Mouse (Mus musculus): ENCODE measurements around the gene Gtf2h1. TPM values are rescaled to one million over a fixed set of nuclear protein-coding genes. Genes with fewer than 3 reads are reported as not detected.
A peak's percentile ranks its signal among the peaks of the same experiment; 100 is the strongest.

Gene Gtf2h1
- polyA plus RNA-seq, 1 experiment from 2014 or later = 29.7 TPM

DNA sequence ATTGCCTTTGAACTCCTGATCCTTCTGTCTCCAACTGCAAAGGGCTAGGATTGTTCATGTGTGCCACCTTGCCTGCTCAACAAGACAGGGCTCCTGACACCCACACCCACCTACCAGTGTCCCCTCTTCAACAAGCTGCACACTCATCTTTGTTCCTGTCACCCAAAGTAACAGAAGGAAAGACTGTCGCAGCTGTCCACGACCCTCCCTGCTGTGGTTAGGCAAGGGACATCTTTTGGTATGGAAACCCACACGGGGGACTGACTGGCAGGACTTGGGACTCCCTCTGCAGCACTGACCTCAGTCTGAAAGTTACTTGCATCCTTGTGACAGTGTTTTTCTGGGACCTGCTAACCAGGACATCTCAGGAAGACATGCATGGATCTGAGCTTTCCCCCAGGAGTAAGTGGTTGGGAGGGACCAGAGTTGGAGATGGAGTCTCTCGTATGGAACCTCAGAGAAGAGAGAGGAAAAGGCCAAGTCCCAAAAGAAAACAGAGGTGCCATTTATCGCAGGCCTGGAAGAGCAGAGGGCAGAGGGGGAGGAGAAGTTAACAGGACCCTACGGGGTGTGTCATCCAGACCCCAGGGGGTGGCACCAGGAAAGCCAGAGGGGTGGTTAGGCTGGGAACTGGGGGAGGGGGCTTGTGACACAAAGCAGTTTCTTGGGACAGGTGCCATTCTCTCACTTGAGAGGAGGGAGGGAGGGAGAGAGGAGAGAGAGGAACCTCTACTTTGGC lies 45.1 kb downstream of the Gtf2h1 start, which contains the start of gene Ldha:
Ldha (plus strand) TSS at position 689 of the 739 bp plus-strand sequence.
- Histone ChIP-seq H3K4me1 (peaks cover 49% of the 10 kb centered on the region), H3K4me2 (no peak within 1 kb of the TSS), H3K9me3 (no peaks in the 10 kb centered on the region), H3K27me3 (replicated peaks) (0 out of 2 replicates have a peak, but pooled peaks cover 6% of the 10 kb centered on the region), H3K9ac (no peak within 1 kb of the TSS), H3K36me3 (no peaks in the 10 kb centered on the region), H3K27ac (replicated peaks) (no peak within 1 kb of the TSS), H3K4me3 (no peak within 1 kb of the TSS)
- no peak for ATAC-seq (ENCODE audit: extremely low read depth, insufficient number of reproducible peaks, low FRiP score, low TSS enrichment)
- WGBS = 34% methylated on average over 6 of the region's 6 CpGs

DNA sequence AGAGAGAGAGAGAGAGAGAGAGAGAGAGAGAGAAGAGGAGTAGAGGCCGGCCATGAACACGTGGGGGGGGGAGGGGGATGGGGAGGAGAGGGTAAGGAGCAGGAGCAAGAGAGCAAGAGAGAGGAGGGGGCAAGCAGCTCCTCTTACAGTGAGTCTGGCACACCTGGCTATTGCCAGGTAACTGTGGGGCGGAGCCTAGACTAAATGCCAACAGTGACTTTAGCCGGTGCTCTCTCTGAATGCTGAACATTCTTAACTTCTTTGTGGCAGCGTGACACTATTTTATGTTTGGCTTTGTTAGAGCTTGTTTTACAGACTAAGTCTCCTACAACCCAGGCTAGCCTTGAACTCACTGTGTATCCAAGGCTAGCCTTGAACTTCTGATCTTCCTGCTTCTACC lies 46.4 kb downstream of the Gtf2h1 start:
- Histone ChIP-seq H3K27me3 (replicated peaks) (0 out of 2 replicates have a peak, but pooled peaks cover 6% of the 10 kb centered on the region), H3K9ac (no peak overlapping the region), H3K4me1 (peaks cover 54% of the 10 kb centered on the region), H3K9me3 (no peaks in the 10 kb centered on the region), H3K36me3 (no peaks in the 10 kb centered on the region; the same call in 1 of the 2 replicates), H3K4me2 (no peak overlapping the region), H3K4me3 (no peak overlapping the region), H3K27ac (replicated peaks) (no peak overlapping the region)
- WGBS = 37% methylated on average over 5 of the region's 5 CpGs
- ATAC-seq (ENCODE audit: extremely low read depth, insufficient number of reproducible peaks, low FRiP score, low TSS enrichment) = no peak

DNA sequence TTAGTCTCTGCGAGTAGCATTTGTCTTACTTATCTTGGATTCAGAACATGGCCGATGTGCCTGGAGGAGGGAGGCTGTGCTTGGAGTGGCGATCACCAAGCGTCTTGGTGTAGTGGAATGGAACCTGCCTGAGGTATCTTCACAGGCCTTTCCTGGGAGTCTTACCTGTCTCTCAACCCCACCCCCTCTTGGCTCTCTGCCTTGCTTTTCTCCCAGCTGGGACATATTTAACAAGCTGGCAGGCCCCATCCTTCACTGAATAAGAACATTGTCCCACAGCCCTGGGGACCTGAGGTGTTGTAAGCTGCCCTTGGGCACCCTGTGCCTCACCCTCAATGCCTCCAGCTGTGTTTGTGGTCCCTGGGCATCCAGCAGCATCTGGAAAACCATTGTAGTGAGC lies 47.7 kb downstream of the Gtf2h1 start:
- H3K27me3 ChIP-seq (replicated peaks) = 0 out of 2 replicates have a peak, but pooled peaks cover 6% of the 10 kb centered on the region
- 78% methylated on average over 4 of the region's 4 CpGs for WGBS
- peaks cover 55% of the 10 kb centered on the region for H3K4me1 ChIP-seq
- no peak overlapping the region for H3K4me2 ChIP-seq
- H3K9me3 ChIP-seq = no peaks in the 10 kb centered on the region
- no peak overlapping the region for H3K4me3 ChIP-seq
- H3K36me3 ChIP-seq = peaks cover 12% of the 10 kb centered on the region
- H3K9ac ChIP-seq = no peak overlapping the region
- H3K27ac ChIP-seq (replicated peaks) = no peak overlapping the region
- no peak for ATAC-seq (ENCODE audit: extremely low read depth, insufficient number of reproducible peaks, low FRiP score, low TSS enrichment)

DNA sequence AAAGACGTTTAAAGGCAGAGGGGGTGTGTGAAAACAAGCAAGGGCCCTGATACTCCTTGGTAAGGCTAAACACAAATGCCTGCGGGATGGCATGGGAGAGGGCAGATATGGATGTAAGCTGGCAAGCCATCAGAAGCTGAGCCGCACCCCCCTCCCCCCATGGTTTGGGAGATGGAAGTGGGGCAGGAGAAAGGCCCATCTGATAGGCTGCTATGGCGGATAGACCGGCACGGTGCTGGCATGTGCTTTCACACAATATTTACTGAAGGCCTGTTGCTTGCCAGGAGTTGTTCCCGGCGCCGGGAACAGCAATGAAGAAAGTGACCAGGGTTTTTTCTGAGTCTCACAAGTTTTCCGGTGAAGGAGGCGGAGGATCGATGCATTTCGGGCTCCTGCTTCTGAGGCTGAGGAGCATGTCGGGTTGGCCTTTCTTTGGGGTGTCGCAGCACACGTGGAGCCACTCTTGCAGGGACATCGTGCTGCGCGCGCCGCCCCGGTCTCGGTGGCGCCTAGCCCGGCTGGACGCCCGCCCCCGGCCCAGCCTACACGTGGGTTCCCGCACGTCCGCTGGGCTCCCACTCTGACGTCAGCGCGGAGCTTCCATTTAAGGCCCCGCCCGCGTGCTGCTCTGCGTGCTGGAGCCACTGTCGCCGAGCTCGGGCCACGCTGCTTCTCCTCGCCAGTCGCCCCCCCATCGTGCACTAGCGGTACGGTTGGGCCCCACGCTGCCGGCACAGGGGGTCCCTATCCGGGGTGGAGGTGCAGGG lies 49.5 kb downstream of the Gtf2h1 start:
- ATAC-seq (ENCODE audit: extremely low read depth, insufficient number of reproducible peaks, low FRiP score, low TSS enrichment) = peak; percentile 88
- H3K27ac ChIP-seq (replicated peaks) = peak overlapping the region; percentile 99

DNA sequence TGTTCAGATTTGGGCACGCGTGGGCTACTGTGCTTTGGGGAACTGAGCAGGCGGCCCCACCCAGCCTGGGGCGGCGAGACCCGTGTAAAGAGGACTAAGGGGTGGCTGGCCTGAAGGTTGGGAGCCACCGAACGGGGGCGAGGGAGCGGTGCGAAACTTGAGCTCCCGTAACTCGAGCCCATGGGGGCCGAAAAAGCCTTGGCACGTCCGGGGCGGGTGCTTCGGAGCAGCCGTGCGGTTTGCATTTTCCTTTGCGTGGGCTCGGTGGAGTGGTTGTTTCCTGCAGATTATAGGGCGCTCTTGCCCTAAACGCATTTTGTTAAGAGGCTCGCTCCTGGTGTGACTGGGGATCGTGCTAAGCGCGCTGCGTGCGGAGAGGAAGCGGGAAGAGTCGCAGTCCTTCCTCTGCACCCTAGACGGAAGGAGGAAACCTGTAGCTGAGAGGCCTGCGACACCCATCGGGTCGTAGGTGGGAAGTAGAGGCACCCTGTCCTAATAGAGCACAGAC lies 50.1 kb downstream of the Gtf2h1 start:
- Histone ChIP-seq H3K9me3 (no peaks in the 10 kb centered on the region), H3K4me2 (peak overlapping the region; percentile 91), H3K27ac (replicated peaks) (peak overlapping the region; percentile 99), H3K9ac (peak overlapping the region; percentile 98), H3K27me3 (replicated peaks) (0 out of 2 replicates have a peak, but pooled peaks cover 6% of the 10 kb centered on the region), H3K4me1 (peaks cover 48% of the 10 kb centered on the region), H3K36me3 (peaks cover 37% of the 10 kb centered on the region), H3K4me3 (peak overlapping the region; percentile 88)
- no peak; the same call in 1 of the 2 replicates for ATAC-seq (ENCODE audit: extremely low read depth, insufficient number of reproducible peaks, low FRiP score, low TSS enrichment)
- 0% methylated on average over 36 of the region's 36 CpGs for WGBS

More for the DNA sequence above, 49.5 kb downstream of the Gtf2h1 start:
- under 1% methylated on average over 51 of the region's 51 CpGs for WGBS
- Histone ChIP-seq H3K9ac (peak overlapping the region; percentile 98), H3K4me1 (peaks cover 49% of the 10 kb centered on the region), H3K4me2 (peak overlapping the region; percentile 91), H3K36me3 (peaks cover 30% of the 10 kb centered on the region), H3K27me3 (replicated peaks) (0 out of 2 replicates have a peak, but pooled peaks cover 6% of the 10 kb centered on the region), H3K4me3 (peak overlapping the region; percentile 88), H3K9me3 (no peaks in the 10 kb centered on the region)

DNA sequence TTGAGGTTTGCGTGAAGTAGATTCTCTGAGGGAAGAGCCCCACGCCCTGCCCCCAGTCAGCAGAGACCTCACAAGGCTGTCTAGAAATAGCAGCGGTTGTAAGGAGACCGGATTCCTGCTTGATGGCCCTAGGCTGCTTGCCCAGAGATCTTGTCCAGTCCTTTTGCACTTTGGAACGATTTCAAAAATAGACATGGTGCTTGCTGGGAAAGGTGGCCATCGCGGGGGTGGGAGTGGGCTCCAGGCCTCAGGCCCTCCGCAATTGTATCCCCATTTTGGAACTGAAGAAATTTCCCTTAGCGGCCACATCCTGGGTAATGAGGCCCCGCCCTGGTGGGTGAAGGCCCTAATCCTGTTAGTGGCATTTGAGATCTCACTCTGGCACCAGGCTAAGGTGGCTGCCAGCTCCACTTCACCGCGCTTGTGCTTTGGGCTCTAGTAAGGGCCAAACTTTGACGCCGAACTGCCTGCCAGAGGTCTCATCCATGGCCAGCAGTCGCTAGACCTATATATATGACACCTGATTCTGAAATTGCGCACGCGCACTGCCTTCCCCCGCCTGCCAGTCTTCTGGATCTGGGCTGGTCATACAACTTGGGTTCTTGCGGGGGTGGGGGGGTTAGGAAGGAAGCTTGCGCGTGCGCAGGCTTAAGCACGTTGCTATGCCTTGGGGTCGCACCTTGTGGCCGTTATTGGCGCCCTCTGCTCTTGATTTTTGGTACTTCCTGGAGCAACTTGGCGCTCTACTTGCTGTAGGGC lies 50.8 kb downstream of the Gtf2h1 start:
- WGBS = 1% methylated on average over 28 of the region's 28 CpGs
- H3K9me3 ChIP-seq = no peaks in the 10 kb centered on the region
- ATAC-seq (ENCODE audit: extremely low read depth, insufficient number of reproducible peaks, low FRiP score, low TSS enrichment) = no peak
- peak overlapping the region; percentile 88 for H3K4me3 ChIP-seq
- H3K27ac ChIP-seq (replicated peaks) = peak overlapping the region; percentile 99
- H3K27me3 ChIP-seq (replicated peaks) = 0 out of 2 replicates have a peak, but pooled peaks cover 6% of the 10 kb centered on the region
- H3K4me1 ChIP-seq = peaks cover 43% of the 10 kb centered on the region
- H3K4me2 ChIP-seq = peak overlapping the region; percentile 91
- peak overlapping the region; percentile 98 for H3K9ac ChIP-seq
- H3K36me3 ChIP-seq = peaks cover 43% of the 10 kb centered on the region

DNA sequence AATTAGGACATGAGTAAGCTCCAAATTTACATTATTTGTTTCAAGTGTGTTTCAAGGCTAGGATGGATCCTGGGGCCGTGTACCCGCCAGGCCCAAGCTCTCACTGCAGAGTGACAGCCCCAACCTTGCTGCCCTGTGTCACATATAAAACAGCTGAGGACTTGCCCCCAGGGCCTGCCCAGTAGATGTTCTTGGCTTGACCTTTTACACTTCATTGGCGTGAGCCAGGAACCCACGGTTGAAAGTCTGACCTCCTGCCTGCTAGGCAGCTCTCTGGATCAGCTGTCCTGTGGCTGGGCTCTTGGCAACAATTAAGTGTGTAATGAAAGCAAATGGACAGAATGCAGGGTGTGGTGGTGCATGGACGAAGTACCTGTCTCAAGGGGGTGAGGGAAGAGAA lies 53.4 kb downstream of the Gtf2h1 start:
- Histone ChIP-seq H3K9me3 (no peaks in the 10 kb centered on the region), H3K9ac (no peak overlapping the region), H3K4me2 (no peak overlapping the region), H3K27me3 (replicated peaks) (no peaks in the 10 kb centered on the region), H3K27ac (replicated peaks) (no peak overlapping the region), H3K4me3 (no peak overlapping the region), H3K36me3 (peaks cover 69% of the 10 kb centered on the region), H3K4me1 (peaks cover 41% of the 10 kb centered on the region)
- no peak for ATAC-seq (ENCODE audit: extremely low read depth, insufficient number of reproducible peaks, low FRiP score, low TSS enrichment)
- WGBS = 75% methylated on average over 5 of the region's 5 CpGs

DNA sequence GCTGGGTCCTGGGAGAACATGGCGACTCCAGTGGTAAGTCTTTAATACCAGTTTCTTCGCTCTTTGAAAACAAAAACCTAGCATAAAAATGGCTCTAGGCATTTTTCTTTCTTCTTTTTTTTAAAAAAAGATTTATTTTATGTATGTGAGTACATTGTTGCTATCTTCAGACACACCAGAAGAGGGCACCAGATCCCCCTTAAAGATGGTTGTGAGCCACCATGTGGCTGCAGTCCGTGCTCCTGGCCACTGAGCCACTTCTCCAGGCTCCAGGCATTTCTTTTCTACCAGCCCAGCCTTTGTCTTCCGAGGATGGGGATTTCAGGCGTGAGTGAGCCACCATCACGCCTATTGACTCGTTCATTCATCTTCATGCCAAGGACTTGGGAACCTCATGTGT lies 55.1 kb downstream of the Gtf2h1 start:
- Histone ChIP-seq H3K4me3 (no peak overlapping the region), H3K9me3 (no peaks in the 10 kb centered on the region), H3K27me3 (replicated peaks) (no peaks in the 10 kb centered on the region), H3K36me3 (peaks cover 87% of the 10 kb centered on the region), H3K9ac (no peak overlapping the region), H3K4me2 (no peak overlapping the region), H3K4me1 (peaks cover 30% of the 10 kb centered on the region), H3K27ac (replicated peaks) (no peak overlapping the region)
- ATAC-seq (ENCODE audit: extremely low read depth, insufficient number of reproducible peaks, low FRiP score, low TSS enrichment) = no peak
- 76% methylated on average over 7 of the region's 7 CpGs for WGBS

DNA sequence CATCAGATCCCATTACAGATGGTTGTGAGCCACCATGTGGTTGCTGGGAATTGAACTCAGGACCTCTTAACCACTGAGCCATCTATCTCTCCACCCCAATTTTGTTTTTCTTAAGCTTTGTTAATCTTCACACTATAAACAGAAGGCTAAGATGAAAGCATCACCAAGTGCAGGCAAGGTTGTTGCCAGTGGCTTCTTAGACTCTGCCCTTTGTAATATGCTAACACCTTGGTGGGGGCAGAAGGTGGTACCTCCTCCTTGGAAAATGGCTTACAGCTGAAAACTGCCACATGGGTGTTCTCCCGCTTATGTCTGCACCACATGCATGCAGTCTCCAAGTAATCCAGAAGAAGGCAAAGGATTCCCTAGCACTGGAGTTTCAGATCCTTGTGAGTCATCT lies 56.8 kb downstream of the Gtf2h1 start:
- WGBS = 80% methylated on average over 1 of the region's 1 CpGs
- Histone ChIP-seq H3K9me3 (no peaks in the 10 kb centered on the region), H3K27ac (replicated peaks) (no peak overlapping the region), H3K4me1 (peaks cover 21% of the 10 kb centered on the region), H3K36me3 (peaks cover 91% of the 10 kb centered on the region), H3K4me2 (no peak overlapping the region), H3K27me3 (replicated peaks) (no peaks in the 10 kb centered on the region), H3K4me3 (no peak overlapping the region), H3K9ac (no peak overlapping the region)
- ATAC-seq (ENCODE audit: extremely low read depth, insufficient number of reproducible peaks, low FRiP score, low TSS enrichment) = no peak

DNA sequence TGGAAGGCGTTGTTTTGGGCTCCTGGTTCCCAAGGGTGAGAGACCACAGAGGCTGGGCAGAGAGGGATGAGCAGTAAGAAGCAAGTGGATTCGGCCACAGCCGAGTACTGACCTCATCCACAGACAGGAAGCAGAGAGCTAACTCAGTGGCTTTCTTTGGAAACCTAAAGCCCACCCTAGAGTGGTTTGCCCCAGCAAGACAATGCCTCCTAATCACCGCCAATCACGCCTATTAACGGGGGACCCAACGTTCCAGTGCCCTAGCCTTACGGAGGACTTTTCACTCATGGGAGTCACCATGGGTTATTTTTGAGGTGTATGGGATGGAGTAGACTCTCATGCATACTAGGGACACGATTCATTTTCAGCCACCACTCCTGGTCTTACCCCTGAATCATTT lies 57.5 kb downstream of the Gtf2h1 start:
- H3K27ac ChIP-seq (replicated peaks) = no peak overlapping the region
- H3K9me3 ChIP-seq = no peaks in the 10 kb centered on the region
- WGBS = 85% methylated on average over 9 of the region's 9 CpGs
- H3K4me2 ChIP-seq = no peak overlapping the region
- H3K9ac ChIP-seq = no peak overlapping the region
- H3K27me3 ChIP-seq (replicated peaks) = no peaks in the 10 kb centered on the region
- no peak overlapping the region for H3K4me3 ChIP-seq
- ATAC-seq (ENCODE audit: extremely low read depth, insufficient number of reproducible peaks, low FRiP score, low TSS enrichment) = no peak
- H3K36me3 ChIP-seq = peaks cover 84% of the 10 kb centered on the region
- peaks cover 14% of the 10 kb centered on the region for H3K4me1 ChIP-seq

All from heart, embryonic 13.5 days (tissue).